Mouse (Mus musculus) heart, adult 2 months (tissue): Measurements from ENCODE around the gene Pdhb.

Experiments
- CTCF ChIP-seq: fragments of 200-600 bp; IDR thresholded peaks from 2 replicates; pipeline ENCODE4 v1.8.1; 2022; ENCODE audit warnings: antibody characterized with exemption, mild to moderate bottlenecking, moderate library complexity
- EP300 ChIP-seq: fragments of 200-500 bp; IDR thresholded peaks from 2 replicates; pipeline ENCODE4 v1.6.1; 2011; ENCODE audit warnings: low read depth, low read length, control low read depth; ENCODE audit not compliant: insufficient read depth

DNA sequence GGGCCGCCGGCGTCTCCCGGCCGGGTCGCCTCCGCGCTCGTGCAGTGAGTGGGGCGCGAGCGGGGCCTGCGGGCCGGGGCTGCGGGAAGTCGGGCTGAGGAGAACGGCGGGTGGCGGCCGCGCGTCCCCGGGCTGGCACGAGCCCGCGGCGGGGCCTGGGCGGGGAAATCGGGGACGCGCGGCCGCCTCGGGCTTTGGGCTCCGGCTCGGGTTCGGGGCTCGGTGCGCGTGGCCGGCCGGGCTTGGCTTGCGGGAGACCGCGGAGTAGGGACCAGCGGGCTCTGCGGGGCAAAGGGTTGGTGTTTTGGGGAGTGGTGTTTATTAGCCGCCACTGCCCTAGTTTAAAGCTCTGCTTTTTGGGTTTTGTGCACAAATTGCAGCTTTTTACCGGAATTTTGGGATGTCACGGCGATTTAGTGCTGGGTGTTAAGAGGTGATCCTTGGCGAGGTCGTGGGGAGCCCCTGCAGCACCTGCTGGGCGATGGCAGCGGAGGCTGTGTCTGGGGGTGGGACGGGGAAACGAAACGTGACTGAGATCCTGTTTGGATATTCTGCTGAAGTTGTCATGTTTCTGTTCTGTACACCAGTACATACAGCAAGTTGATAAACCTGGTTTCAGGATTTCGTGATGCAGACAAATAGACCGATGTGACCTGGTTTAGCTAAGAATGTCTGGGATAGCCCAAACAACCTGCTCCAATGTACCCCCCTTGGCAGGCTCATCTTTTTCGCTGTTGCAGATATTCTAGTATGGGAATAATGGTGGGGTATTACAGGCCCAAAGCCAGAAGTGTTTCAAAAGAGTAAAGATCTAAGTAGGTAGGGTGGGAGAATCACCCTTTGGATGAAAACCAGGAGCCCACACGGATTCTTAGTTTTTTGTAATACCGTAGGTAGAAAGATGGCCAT, 41.7 kb upstream of the Pdhb start:
- TF ChIP-seq CTCF (no peak), EP300 (no peak)
